Mouse (Mus musculus) megakaryocyte, embryonic 14.5 days (primary cell): ENCODE measurements around the gene Ccn2. TPM values are rescaled to one million over a fixed set of nuclear protein-coding genes. Genes with fewer than 3 reads are reported as not detected.
"Not testable (repeated sequence)": the region's sequence is repeated elsewhere in the genome, so short reads cannot be mapped to it uniquely, and the experiment has no call there.

Experiments used
- H3K27me3 ChIP-seq: replicated peaks from 2 replicates; pipeline ENCODE3; 2012; ENCODE audit warnings: inconsistent platforms
- H3K36me3 ChIP-seq: replicated peaks from 2 replicates; pipeline ENCODE3; 2012; ENCODE audit warnings: low read length, inconsistent platforms, mixed read lengths
- H3K4me1 ChIP-seq: 2 replicates; pipeline ENCODE4 v1.6.1; 2012; ENCODE audit warnings: inconsistent platforms
- H3K4me3 ChIP-seq: replicated peaks from 2 replicates; pipeline ENCODE3; 2012; ENCODE audit warnings: moderate library complexity, mild to moderate bottlenecking, inconsistent platforms
- H3K9me3 ChIP-seq: 2 replicates; pipeline ENCODE4 v1.6.1; 2012; ENCODE audit warnings: inconsistent platforms
- FLI1 ChIP-seq: IDR thresholded peaks from 2 replicates; pipeline ENCODE4 v1.6.1; 2012; ENCODE audit warnings: low read length, inconsistent platforms, mixed read lengths
- GATA1 ChIP-seq: IDR thresholded peaks from 3 replicates; pipeline ENCODE4 v1.6.1; 2012; ENCODE audit warnings: mixed read lengths, low read length, inconsistent platforms, borderline replicate concordance
- polyA plus RNA-seq: library from polyadenylated mRNA; stranded (reverse); fragments of >175 nt; gene quantifications from 2 replicates; pipeline ENCODE4 v1.2.3, GENCODE M21; 2012; ENCODE audit warnings: low replicate concordance; ENCODE audit not compliant: insufficient read depth

Gene Ccn2
- polyA plus RNA-seq, 1 experiment = 0.72 TPM

- Histone ChIP-seq H3K4me1 (peaks cover 12% of the 10 kb centered on the region; the same call in 1 of the 2 replicates), H3K36me3 (no peaks in the 10 kb centered on the region), H3K4me3 (no peak overlapping the region), H3K9me3 (peaks cover 39% of the 10 kb centered on the region), H3K27me3 (peaks cover 29% of the 10 kb centered on the region)
- TF ChIP-seq GATA1 (no peak), FLI1 (no peak)
Measured at GRCm38 (mm10) chr10:24598693-24599092, 3.5 kb downstream of the Ccn2 start.

- Histone ChIP-seq H3K4me3 (no peak overlapping the region), H3K4me1 (peaks cover 12% of the 10 kb centered on the region; the same call in 1 of the 2 replicates), H3K9me3 (peaks cover 40% of the 10 kb centered on the region), H3K27me3 (peaks cover 25% of the 10 kb centered on the region), H3K36me3 (no peaks in the 10 kb centered on the region)
- no peak for TF ChIP-seq GATA1
Measured at GRCm38 (mm10) chr10:24599802-24600201, 4.6 kb downstream of the Ccn2 start.

GRCm38 (mm10) chr10:24603035-24603434, 7.8 kb downstream of the Ccn2 start:
- no peak for TF ChIP-seq GATA1
- TF ChIP-seq FLI1 = no peak
- H3K27me3 ChIP-seq = no peaks in the 10 kb centered on the region

GRCm38 (mm10) chr10:24603727-24604126, 8.5 kb downstream of the Ccn2 start:
- H3K4me3 ChIP-seq = no peak overlapping the region
- TF ChIP-seq GATA1 = no peak
- no peak for TF ChIP-seq FLI1
- H3K27me3 ChIP-seq = no peaks in the 10 kb centered on the region
- no peaks in the 10 kb centered on the region for H3K4me1 ChIP-seq
- peaks cover 25% of the 10 kb centered on the region for H3K9me3 ChIP-seq
- no peaks in the 10 kb centered on the region for H3K36me3 ChIP-seq

More at GRCm38 (mm10) chr10:24603035-24603434, 7.8 kb downstream of the Ccn2 start:
- H3K9me3 ChIP-seq = peaks cover 25% of the 10 kb centered on the region
- no peak overlapping the region for H3K4me3 ChIP-seq
- no peaks in the 10 kb centered on the region for H3K4me1 ChIP-seq
- no peaks in the 10 kb centered on the region for H3K36me3 ChIP-seq

- TF ChIP-seq GATA1 (no peak), FLI1 (no peak)
- no peaks in the 10 kb centered on the region for H3K4me1 ChIP-seq
- no peaks in the 10 kb centered on the region for H3K27me3 ChIP-seq
- no peaks in the 10 kb centered on the region for H3K36me3 ChIP-seq
- H3K4me3 ChIP-seq = no peak overlapping the region
- H3K9me3 ChIP-seq = peaks cover 3% of the 10 kb centered on the region
Measured at GRCm38 (mm10) chr10:24609146-24609545, 13.9 kb downstream of the Ccn2 start.

GRCm38 (mm10) chr10:24609766-24610165, 14.5 kb downstream of the Ccn2 start:
- TF ChIP-seq GATA1 = no peak
- Histone ChIP-seq H3K9me3 (peaks cover 2% of the 10 kb centered on the region), H3K4me1 (no peaks in the 10 kb centered on the region), H3K36me3 (no peaks in the 10 kb centered on the region), H3K27me3 (no peaks in the 10 kb centered on the region), H3K4me3 (no peak overlapping the region)

- H3K4me1 ChIP-seq = no peaks in the 10 kb centered on the region
- peaks cover 8% of the 10 kb centered on the region; the same call in 1 of the 2 replicates for H3K9me3 ChIP-seq
- H3K36me3 ChIP-seq = no peaks in the 10 kb centered on the region
- H3K4me3 ChIP-seq = no peak overlapping the region
- TF ChIP-seq GATA1 (no peak), FLI1 (no peak)
- no peaks in the 10 kb centered on the region for H3K27me3 ChIP-seq
Measured at GRCm38 (mm10) chr10:24614726-24615125, 19.5 kb downstream of the Ccn2 start.

- Histone ChIP-seq H3K36me3 (no peaks in the 10 kb centered on the region), H3K4me3 (no peak overlapping the region), H3K4me1 (no peaks in the 10 kb centered on the region), H3K27me3 (no peaks in the 10 kb centered on the region), H3K9me3 (peaks cover 8% of the 10 kb centered on the region; the same call in 1 of the 2 replicates)
- no peak for TF ChIP-seq FLI1
- TF ChIP-seq GATA1 = no peak
Measured at GRCm38 (mm10) chr10:24615799-24616198, 20.6 kb downstream of the Ccn2 start.

GRCm38 (mm10) chr10:24616572-24616971, 21.3 kb downstream of the Ccn2 start:
- H3K9me3 ChIP-seq, H3K27me3 ChIP-seq, H3K4me3 ChIP-seq, H3K36me3 ChIP-seq, H3K4me1 ChIP-seq: not testable (repeated sequence)

- Histone ChIP-seq H3K27me3 (no peaks in the 10 kb centered on the region), H3K4me1 (peaks cover 15% of the 10 kb centered on the region; the same call in 1 of the 2 replicates), H3K4me3 (peak overlapping the region; percentile 10), H3K9me3 (peaks cover 8% of the 10 kb centered on the region; the same call in 1 of the 2 replicates), H3K36me3 (no peaks in the 10 kb centered on the region)
- no peak for TF ChIP-seq FLI1
- TF ChIP-seq GATA1 = no peak
Measured at GRCm38 (mm10) chr10:24621572-24621971, 26.3 kb downstream of the Ccn2 start.

GRCm38 (mm10) chr10:24622586-24622985, 27.3 kb downstream of the Ccn2 start:
- H3K27me3 ChIP-seq = no peaks in the 10 kb centered on the region
- 0 out of 2 replicates have a peak, but pooled peaks cover 4% of the 10 kb centered on the region for H3K9me3 ChIP-seq
- no peak overlapping the region for H3K4me3 ChIP-seq
- H3K4me1 ChIP-seq = peaks cover 15% of the 10 kb centered on the region; the same call in 1 of the 2 replicates
- no peak for TF ChIP-seq GATA1
- no peak for TF ChIP-seq FLI1
- H3K36me3 ChIP-seq = no peaks in the 10 kb centered on the region
